Mouse (Mus musculus) liver, adult 2 months (tissue): ENCODE data around the gene Nos1ap. TPM values are rescaled to one million over a fixed set of nuclear protein-coding genes. Genes with fewer than 3 reads are reported as not detected.

Source experiments
- DNase-seq: peaks from one replicate; pipeline ENCODE4 v3.0.0-alpha.2; 2011; ENCODE audit warnings: low read depth, low spot score; ENCODE audit errors: extremely low read depth
- H3K27ac ChIP-seq: fragments of 200-500 bp; replicated peaks from 2 replicates; pipeline ENCODE4 v1.5.1; 2012; ENCODE audit warnings: low read depth, mild to moderate bottlenecking, control low read depth, inconsistent platforms, low read length; ENCODE audit not compliant: insufficient read depth
- H3K27me3 ChIP-seq: fragments of 200-500 bp; 2 replicates; pipeline ENCODE4 v1.6.1; 2012; ENCODE audit warnings: mild to moderate bottlenecking, moderate library complexity, low read length, inconsistent platforms; ENCODE audit not compliant: control insufficient read depth, insufficient read depth
- H3K36me3 ChIP-seq: fragments of 200-500 bp; 2 replicates; pipeline ENCODE4 v1.6.1; 2012; ENCODE audit warnings: low read length, inconsistent platforms; ENCODE audit not compliant: control insufficient read depth, insufficient read depth
- H3K4me1 ChIP-seq: fragments of 200-500 bp; 2 replicates; pipeline ENCODE4 v1.6.1; 2011; ENCODE audit warnings: low read length; ENCODE audit not compliant: control insufficient read depth, insufficient read depth
- H3K4me3 ChIP-seq: fragments of 200-500 bp; 2 replicates; pipeline ENCODE4 v1.5.1; 2011; ENCODE audit warnings: low read depth, mild to moderate bottlenecking, control low read depth, low read length, moderate library complexity; ENCODE audit not compliant: insufficient read depth
- H3K79me2 ChIP-seq: fragments of 200-500 bp; 2 replicates; pipeline ENCODE4 v1.6.1; 2012; ENCODE audit warnings: inconsistent platforms, mild to moderate bottlenecking, low read length, moderate library complexity; ENCODE audit not compliant: control insufficient read depth, insufficient read depth
- H3K9ac ChIP-seq: fragments of 200-500 bp; 2 replicates; pipeline ENCODE4 v1.6.1; 2012; ENCODE audit warnings: low read depth, mild to moderate bottlenecking, control low read depth, inconsistent platforms, low read length
- CTCF ChIP-seq: fragments of 200-500 bp; IDR thresholded peaks from 2 replicates; pipeline ENCODE4 v1.5.1; 2011; ENCODE audit warnings: low read depth, low read length, control low read depth
- POLR2A ChIP-seq: fragments of 200-500 bp; IDR thresholded peaks from 2 replicates; pipeline ENCODE4 v1.6.1; 2011; ENCODE audit warnings: low read length, control low read depth; ENCODE audit not compliant: insufficient read depth; ENCODE audit errors: extremely low read depth
- WGBS: fragments of 180-500 bp; shearing (Covaris S2); methylation state at CpG from one replicate; pipeline ENCODE4 v1.1.7; 2018; 5-methylcytosine and 5-hydroxymethylcytosine counted together
- polyA plus RNA-seq: library from polyadenylated mRNA; depleted of rRNA; stranded (reverse); fragments of >200 nt; gene quantifications from 2 replicates; pipeline ENCODE4 v1.2.3, GENCODE M21; 2012
- total RNA-seq: library from RNA; depleted of rRNA; stranded (reverse); fragments of >200 nt; gene quantifications from 2 replicates; pipeline ENCODE4 v1.2.3, GENCODE M21; 2014

Gene Nos1ap
- total and polyA plus RNA-seq, 2 experiments = 1.8 to 3.1 TPM

DNA sequence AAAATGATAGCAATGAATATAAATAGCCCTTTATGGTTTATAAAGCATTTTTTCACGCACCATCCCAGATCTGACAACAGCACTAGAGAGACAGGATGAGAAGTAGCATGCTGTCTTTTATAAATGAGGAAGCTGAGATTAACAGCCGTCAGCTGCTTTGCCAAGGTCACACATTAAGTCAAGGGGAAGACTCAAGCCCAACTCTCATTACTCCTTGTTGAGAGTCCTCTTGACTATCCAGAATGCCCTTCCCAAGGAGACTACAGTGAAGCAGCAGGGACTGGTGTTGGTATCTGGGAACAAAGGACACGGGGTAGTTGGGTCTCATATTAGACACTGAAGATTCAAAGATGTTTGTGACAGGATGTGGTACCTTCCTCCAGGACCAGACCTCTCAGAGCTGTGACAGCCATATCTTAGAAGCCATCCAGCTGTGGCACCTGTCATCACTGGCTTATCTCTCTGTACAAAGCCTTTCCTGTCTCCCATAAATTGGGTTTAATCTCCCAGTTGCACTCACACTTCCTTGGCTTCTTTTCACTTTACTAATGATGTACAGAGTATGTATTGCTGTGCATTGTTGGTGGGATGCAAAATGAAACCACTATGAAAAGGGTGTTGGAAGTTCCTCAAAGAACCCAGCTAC, 78.9 kb downstream of the Nos1ap start:
- Histone ChIP-seq H3K27me3 (no peaks in the 10 kb centered on the region), H3K27ac (no peak overlapping the region), H3K36me3 (0 out of 2 replicates have a peak, but pooled peaks cover 2% of the 10 kb centered on the region), H3K4me3 (no peak overlapping the region), H3K79me2 (peaks cover 19% of the 10 kb centered on the region), H3K9ac (no peak overlapping the region), H3K4me1 (peaks cover 5% of the 10 kb centered on the region)
- no peak for TF ChIP-seq POLR2A
- no peak for TF ChIP-seq CTCF
- 77% methylated on average over 3 of the region's 3 CpGs for WGBS
- DNase-seq = no peak

GRCm38 (mm10) chr1:170506309-170506708, 83.4 kb downstream of the Nos1ap start:
- Histone ChIP-seq H3K36me3 (no peaks in the 10 kb centered on the region), H3K4me3 (no peak overlapping the region), H3K79me2 (peaks cover 22% of the 10 kb centered on the region; the same call in 1 of the 2 replicates), H3K27me3 (no peaks in the 10 kb centered on the region), H3K4me1 (peaks cover 11% of the 10 kb centered on the region), H3K27ac (no peak overlapping the region), H3K9ac (no peak overlapping the region)
- WGBS = 92% methylated on average over 6 of the region's 6 CpGs
- DNase-seq = no peak
- TF ChIP-seq CTCF = no peak

DNA sequence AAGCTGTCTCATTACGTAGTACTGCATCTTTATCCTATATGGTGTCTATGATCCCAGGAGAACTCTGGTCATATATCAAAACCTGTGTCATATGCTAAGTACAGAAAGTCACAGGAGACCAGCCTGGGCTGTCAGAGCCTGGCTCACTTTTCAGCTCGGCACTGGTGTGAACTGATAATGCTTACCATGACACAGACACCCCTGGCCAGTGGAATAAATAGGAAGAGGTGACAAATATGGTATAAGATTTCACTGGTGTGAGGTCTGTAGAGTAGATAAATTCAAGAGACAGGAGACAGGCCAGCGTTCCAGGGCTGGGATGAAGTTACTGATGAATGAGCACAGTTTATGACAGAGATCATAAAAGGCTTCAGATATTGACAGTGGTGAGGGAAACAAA, 84.6 kb downstream of the Nos1ap start:
- Histone ChIP-seq H3K27me3 (no peaks in the 10 kb centered on the region), H3K4me1 (peaks cover 13% of the 10 kb centered on the region), H3K79me2 (peaks cover 17% of the 10 kb centered on the region; the same call in 1 of the 2 replicates), H3K4me3 (no peak overlapping the region), H3K27ac (no peak overlapping the region), H3K9ac (no peak overlapping the region), H3K36me3 (no peaks in the 10 kb centered on the region)
- DNase-seq = no peak
- 91% methylated on average over 3 of the region's 3 CpGs for WGBS
- TF ChIP-seq POLR2A (no peak), CTCF (no peak)

DNA sequence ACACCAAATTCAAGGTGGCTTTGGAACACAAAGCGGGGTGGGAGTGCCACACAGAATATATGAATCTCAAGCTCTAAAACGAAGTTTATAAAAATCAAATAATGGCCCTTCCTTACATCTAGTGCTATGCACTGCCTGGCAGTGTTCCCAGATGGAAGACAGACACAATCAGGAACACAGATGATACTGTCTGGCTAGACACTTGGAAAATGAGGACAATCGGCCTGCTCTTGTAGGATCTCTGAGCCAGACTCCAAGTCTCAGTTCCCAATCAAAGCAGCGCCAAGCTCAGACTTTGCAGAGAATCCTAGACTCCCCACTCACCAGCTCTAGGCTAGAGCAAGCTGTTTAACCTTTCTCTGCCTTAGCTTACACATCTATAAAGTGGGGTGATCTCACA, 85.3 kb downstream of the Nos1ap start:
- no peak overlapping the region for H3K4me3 ChIP-seq
- 79% methylated on average over 4 of the region's 4 CpGs for WGBS
- TF ChIP-seq CTCF (no peak), POLR2A (no peak)
- peaks cover 13% of the 10 kb centered on the region; the same call in 1 of the 2 replicates for H3K79me2 ChIP-seq
- no peak for DNase-seq
- H3K27me3 ChIP-seq = no peaks in the 10 kb centered on the region
- H3K4me1 ChIP-seq = peaks cover 13% of the 10 kb centered on the region
- H3K36me3 ChIP-seq = no peaks in the 10 kb centered on the region
- no peak overlapping the region for H3K27ac ChIP-seq
- H3K9ac ChIP-seq = no peak overlapping the region

- Histone ChIP-seq H3K27me3 (no peaks in the 10 kb centered on the region), H3K4me3 (no peak overlapping the region), H3K4me1 (peaks cover 13% of the 10 kb centered on the region), H3K79me2 (peaks cover 17% of the 10 kb centered on the region; the same call in 1 of the 2 replicates), H3K27ac (no peak overlapping the region), H3K36me3 (no peaks in the 10 kb centered on the region), H3K9ac (no peak overlapping the region)
- WGBS = 87% methylated on average over 4 of the region's 4 CpGs
- TF ChIP-seq CTCF = no peak
- DNase-seq = no peak
Measured at GRCm38 (mm10) chr1:170503277-170503739, 86.4 kb downstream of the Nos1ap start.

GRCm38 (mm10) chr1:170502491-170503276, 87.0 kb downstream of the Nos1ap start:
- no peak for TF ChIP-seq POLR2A
- no peak for TF ChIP-seq CTCF
- Histone ChIP-seq H3K36me3 (no peaks in the 10 kb centered on the region), H3K27me3 (no peaks in the 10 kb centered on the region), H3K27ac (no peak overlapping the region), H3K4me3 (no peak overlapping the region), H3K9ac (no peak overlapping the region), H3K79me2 (peaks cover 19% of the 10 kb centered on the region; the same call in 1 of the 2 replicates), H3K4me1 (peaks cover 13% of the 10 kb centered on the region)
- no peak for DNase-seq
- 69% methylated on average over 11 of the region's 11 CpGs for WGBS
